Mouse (Mus musculus) left cerebral cortex, postnatal 10 days (tissue): ENCODE data around the gene Parvb. TPM values are rescaled to one million over a fixed set of nuclear protein-coding genes. Genes with fewer than 3 reads are reported as not detected.

Experiments used
- DNase-seq, 2 experiments: peaks; one replicate each; pipeline ENCODE4 v3.0.0; 2021 to 2022; ENCODE audit warnings: low spot score in 2 of 2, mixed read lengths in 1 of 2; ENCODE audit errors: extremely low spot score in 1 of 2
- intact Hi-C: fragments of 180-260 bp; cut with DNase I; formaldehyde crosslinking; loops from one replicate; pipeline ENCODE4 v1.15.1; 2025
- total RNA-seq, 2 experiments: library from RNA; stranded (reverse); gene quantifications; 2 replicates each; pipeline ENCODE4 v1.2.3; 2021

The Parvb gene
- total RNA-seq, 2 experiments from 2014 or later = 28.2 to 30.5 TPM

- intact Hi-C loops = no loop called here
- DNase-seq = no peak
Observed at GRCm38 (mm10) chr15:84310271-84310670, 78.4 kb downstream of the Parvb start.

- no peak for DNase-seq
- intact Hi-C loops = no loop called here
Observed at GRCm38 (mm10) chr15:84311295-84312085, 79.6 kb downstream of the Parvb start.

DNA sequence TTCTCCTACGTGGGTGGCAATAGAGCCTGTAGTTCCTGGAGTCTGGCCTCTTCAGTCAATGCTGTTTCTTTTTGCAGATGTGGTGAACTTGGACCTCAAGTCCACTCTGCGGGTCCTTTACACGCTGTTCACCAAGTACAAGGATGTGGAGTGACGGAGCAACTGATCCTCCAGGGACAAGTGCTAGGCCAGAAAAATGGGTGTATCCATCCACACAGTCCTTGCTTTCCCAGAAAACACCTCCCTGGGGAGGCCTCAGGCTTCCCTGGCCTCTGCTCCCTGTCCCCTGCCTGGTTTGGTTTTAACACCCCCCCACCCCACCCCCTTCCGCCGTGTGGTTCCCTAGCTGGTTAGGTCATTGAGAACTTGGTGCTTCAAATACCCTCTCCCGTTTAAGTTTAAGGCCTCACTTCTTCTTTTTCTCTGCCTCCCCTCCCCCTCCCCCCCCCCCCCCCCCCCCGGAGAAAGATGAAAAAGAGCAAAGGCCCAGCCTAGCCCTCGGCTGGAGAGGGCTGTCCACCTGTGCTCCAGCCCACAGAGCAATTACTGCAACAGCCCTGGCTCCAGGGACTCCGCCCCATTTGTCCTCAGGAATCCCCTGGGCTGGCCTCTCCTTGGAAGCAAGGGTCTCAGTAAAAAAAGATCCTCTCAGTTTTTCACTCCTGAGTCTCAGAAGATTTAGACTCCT, 81.2 kb downstream of the Parvb start:
- intact Hi-C loops = no loop called here
- no peak for DNase-seq

DNA sequence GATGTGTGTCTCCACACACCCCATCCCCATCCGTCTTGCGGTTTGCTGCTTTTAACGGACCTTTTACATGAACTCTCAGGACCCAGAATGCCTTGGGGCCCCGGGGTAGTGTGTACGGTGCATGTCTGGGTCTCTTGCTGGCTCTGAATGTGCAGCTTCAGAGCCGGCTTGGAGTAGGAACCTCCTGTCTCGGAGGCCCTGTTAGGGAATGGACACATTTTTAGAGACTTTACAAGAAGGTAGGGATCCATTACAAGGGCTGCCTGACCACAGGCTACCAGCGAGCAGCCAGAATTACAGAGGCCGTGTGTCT, 81.7 kb downstream of the Parvb start:
- intact Hi-C loops = no loop called here
- no peak for DNase-seq

- DNase-seq = no peak
- intact Hi-C loops = no loop called here
Observed at GRCm38 (mm10) chr15:84314420-84315080, 82.7 kb downstream of the Parvb start.

- no peak for DNase-seq
- intact Hi-C loops = no loop called here
Observed at GRCm38 (mm10) chr15:84315276-84316046, 83.6 kb downstream of the Parvb start.

- intact Hi-C loops = no loop called here
- no peak for DNase-seq
Observed at GRCm38 (mm10) chr15:84319393-84319792, 87.5 kb downstream of the Parvb start.

- intact Hi-C loops = no loop called here
- DNase-seq = no peak
Observed at GRCm38 (mm10) chr15:84321544-84322174, 89.8 kb downstream of the Parvb start.

DNA sequence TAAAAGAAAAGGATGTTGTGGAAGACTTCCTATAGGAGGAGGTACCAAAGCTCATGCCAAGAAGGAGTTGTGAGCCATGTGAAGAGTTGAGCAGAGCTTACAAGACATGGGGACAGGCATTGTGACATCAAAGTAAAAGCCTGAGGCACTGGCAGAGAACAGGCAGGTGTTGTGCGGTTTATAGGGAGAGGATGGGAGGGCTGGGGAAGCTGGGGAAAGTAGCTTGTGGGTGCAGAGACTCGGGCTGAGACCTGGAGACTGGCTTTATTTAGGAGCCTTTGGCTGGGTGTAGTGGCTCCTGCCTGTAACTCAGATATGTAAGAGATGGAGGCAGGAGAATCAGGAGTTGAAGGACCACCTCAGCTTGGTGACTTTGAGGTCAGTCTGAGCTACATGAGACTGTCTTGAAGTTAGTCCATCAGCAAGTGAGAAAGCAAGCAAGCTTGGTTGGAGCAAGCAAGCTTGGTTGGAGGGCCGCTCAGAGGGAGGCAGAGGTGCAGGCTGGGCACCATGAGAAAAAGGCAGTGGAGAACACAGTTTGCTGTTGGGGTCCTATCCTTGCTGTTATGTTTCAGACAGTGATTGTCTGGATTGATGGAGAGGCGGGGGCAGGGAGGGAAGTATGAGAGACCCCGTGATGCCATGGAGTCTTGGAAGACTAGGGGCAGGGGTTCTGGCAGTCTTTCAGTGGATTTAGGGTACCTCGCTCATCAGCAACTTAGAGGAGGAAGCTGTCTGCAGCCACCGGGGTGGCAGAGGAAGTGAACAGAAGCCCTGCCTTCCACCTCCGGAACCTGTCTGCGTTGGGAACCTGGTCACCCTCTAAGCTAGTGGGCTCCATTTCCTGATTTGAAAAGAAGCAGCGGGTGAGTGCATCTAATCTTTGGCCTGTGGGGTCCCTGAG, 92.4 kb downstream of the Parvb start, which contains the start of gene Parvg:
Gene Parvg (plus strand): TSS at position 61 of the 904 bp plus-strand sequence.
- intact Hi-C loops = no loop called here
- DNase-seq = no peak

- intact Hi-C loops = no loop called here
- DNase-seq = no peak
Observed at GRCm38 (mm10) chr15:84324870-84325553, 93.2 kb downstream of the Parvb start.

DNA sequence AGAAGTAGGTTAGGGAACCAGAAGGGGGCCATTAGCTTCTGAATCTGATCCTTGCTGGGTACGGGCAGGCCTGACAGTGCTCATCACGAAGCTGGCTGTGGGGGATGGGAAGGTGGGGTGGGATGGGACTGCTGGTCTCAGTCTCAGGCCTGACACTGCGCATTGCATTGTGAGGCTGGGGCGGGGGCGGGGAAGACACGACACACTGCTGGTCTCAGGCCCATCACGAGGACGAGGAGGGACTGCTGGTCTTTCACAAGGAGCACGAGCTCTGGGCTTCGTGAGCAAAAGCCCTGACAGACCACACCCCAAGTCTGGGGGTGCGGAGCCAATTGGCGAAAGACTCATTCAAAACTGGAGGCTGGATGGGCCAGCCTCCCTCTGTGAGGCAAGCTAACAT, 93.9 kb downstream of the Parvb start:
- intact Hi-C loops = no loop called here
- DNase-seq = no peak

DNA sequence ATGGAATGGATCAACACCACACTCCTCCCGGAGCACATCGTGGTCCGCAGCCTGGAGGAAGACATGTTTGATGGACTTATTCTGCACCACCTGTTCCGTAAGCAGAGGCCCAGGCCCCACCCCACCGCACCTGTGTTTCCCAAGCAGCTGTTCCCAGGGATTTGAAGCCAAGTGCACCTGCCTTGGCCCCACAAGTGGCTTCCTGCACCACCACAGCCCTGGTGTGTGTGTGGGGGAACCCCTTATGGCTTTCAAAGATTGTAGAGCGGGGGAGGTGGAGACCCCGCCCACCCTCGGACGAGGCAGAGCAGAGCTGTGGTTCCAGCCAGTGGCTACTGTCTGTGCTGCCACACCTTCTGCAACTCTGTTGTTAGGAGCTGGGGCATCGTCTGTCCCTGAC, 97.0 kb downstream of the Parvb start:
- DNase-seq = no peak
- intact Hi-C loops = no loop called here

DNA sequence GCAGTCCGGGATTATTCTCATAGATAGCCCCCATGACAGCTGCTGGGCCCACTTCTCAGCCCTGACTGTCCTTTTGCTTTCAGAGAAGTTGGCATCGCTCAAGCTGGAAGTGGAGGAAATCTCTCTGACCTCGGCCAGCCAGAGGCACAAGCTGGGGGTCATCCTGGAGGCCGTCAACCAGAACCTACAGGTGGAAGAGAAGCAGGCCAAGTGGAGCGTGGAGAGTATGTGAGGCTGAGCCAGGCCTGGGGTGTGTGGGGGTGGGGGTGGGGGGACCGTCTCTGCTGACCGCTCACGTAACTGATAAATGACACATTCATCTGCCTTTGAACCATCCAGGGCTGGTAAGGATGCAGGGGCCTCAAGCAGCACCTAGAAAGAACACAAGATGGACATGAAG, 98.1 kb downstream of the Parvb start:
- DNase-seq = no peak
- intact Hi-C loops = no loop called here

DNA sequence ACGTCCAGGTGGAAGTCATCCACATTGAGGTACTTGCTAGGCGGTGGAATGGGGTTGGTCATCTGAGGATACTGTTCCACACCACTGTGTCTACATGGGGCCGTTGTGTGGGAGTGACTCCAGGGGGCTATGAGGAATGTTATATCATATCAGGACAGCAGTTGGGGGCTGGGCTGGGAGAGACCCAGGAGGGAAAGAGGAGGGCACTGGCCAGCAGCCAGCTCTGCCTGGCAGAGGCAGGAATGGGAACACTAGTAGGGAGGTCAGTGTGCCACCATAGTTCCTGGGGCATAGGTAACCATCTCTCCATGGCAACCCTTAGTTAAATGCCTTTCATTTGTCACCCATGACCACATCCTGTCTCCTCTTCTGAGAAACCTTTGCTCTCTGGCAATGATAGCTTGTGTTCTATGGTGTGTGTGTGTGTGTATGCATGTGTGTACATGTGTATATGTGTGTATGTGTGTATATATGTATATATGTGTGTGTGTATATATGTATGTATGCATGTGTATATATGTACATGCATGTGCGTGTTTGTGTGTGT, 99.3 kb downstream of the Parvb start:
- intact Hi-C loops = no loop called here
- DNase-seq = no peak

DNA sequence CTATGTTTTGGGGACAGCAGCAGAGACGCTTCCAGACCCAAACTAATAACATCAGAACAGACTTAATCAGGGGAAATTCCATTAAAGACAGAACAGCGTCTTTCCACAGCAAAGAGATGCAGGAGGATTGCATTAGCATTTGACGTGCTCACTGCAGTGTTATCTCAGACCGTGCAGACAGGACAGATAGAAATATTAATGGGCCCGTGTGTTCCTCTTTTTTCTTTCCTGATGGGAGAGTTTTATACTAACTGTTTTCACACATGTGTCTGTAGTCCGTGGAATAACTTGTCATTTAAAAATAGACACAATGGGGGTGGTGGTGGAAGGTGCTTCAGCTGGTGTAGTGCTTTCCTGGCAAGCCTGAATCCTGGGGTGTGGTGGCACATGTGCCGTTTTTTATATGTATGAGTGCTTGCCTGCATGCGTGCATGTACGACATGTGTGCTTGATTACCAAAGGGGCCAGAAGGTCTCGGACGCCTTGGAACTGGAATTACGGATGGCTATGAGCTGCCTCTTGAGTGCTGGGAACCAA, 104.5 kb downstream of the Parvb start:
- intact Hi-C loops = no loop called here
- DNase-seq = no peak

DNA sequence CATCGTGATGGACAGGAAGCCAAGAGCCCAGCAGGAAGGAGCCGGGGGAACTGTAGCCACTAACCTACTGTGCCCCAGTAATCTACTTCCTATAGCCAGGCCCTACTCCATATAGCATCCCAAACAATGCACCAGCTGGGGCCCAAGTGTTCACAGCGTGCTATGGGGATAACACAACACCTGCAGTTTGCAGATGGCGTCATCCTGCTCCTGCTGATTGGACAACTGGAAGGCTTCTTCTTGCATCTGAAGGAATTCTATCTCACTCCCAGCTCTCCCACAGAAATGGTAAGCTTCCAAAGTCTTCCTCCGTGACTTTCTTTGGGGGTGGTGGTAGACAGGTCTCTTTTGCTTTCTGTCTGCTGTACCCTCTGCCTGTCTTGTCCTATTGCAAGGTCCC, 105.8 kb downstream of the Parvb start:
- DNase-seq = no peak
- intact Hi-C loops = no loop called here

GRCm38 (mm10) chr15:84340926-84341325, 109.1 kb downstream of the Parvb start:
- intact Hi-C loops = no loop called here
- no peak for DNase-seq
